Mouse (Mus musculus): ENCODE data around the gene Tbc1d20.
"Not testable (repeated sequence)": the region's sequence is repeated elsewhere in the genome, so short reads cannot be mapped to it uniquely, and the experiment has no call there.

Tbc1d20 gene

DNA sequence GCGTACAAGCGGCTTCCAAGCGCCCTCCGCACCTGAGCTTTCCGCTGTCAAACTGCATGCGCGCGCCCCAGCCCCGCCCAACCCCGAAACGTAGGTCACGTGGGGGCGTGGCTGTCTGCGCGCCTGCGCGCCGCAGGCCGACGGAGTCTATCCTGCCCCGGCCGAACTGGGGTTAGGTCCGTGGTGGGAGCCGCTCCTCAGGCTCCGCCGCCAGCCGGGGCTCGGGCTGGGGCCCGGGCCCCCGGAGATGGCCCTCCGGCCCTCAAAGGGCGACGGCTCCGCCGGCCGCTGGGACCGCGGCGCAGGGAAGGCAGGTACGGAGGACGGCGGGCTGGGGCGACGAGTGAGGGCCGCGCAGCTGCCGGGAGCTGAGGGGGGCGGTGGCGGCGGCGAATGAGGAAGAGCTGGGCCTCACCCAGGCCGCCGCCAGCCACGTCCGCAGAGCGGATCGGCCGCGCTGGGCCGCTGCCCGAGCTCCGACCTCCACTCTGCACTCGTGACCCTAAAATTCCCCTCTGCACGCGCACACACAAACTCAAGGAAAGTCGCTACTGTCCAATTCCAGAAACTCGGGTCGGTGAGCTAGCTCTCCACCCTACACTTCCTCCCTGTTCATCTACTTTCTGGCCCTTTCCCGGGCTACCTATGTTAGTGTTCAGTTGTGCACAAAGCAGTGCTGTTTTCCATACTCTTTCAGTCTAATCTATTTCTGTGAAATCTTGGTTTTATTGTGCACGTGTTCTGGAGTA lies at the start of gene Tbc1d20:
Tbc1d20 (plus strand) TSS at position 102 of the 749 bp plus-strand sequence.
- DNase-seq: peak; percentile 95

DNA sequence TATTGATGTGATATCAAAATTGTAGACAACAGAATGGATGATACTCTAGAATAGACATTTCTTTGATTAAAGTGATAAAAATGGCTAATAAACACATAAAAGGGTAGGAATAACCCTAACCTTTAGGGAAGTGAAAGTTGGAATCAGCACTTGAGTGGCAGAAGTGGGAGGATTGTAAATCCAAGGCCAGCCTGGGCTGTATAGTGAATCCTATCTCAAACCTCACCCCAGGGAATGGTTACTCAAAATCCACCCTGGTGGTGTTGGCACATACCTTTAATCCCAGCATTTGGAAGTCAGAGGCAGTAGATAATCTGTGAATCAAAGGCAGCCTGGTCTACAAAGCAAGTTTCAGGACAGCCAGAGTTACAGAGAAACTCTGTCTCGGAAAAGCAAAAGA lies 46.4 kb upstream of the Tbc1d20 start:
- no peak for DNase-seq

DNA sequence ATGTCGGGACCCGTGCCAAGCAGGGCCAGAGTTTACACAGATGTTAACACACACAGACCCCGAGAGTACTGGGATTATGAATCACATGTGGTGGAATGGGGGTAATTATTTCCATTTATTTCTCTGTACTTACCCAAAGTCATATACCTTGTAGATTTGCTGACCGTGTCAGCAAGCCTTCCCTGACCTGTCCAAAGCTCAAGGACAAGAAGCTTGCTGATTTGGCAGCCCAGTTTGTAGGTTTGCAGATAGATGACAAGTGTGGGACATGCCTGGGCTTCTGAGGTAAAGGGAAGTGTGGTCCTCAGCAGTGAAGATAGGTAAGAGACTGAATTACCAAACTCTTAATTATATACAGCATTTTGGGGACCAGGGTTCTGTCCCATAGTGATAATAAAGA lies 43.1 kb upstream of the Tbc1d20 start:
- DNase-seq: no peak

DNA sequence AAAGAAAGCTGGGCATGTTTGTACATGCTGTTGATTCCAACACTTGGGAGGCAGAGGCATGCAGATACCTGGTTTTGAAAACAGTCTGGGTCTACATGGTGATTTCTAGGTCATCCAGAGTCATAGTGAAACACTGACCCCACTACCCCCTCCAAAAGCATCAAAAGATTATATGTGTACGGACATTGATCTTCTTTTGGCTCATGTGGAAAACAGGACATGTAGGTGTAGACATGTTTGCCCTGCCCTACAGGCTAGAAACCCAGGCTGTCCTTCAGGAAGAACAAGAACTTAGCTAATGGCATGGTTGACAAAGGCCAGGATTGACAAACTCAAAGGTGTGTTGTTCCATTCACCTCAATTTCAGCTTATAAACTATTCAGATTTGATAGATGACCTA lies 33.9 kb upstream of the Tbc1d20 start:
- DNase-seq: no peak

DNA sequence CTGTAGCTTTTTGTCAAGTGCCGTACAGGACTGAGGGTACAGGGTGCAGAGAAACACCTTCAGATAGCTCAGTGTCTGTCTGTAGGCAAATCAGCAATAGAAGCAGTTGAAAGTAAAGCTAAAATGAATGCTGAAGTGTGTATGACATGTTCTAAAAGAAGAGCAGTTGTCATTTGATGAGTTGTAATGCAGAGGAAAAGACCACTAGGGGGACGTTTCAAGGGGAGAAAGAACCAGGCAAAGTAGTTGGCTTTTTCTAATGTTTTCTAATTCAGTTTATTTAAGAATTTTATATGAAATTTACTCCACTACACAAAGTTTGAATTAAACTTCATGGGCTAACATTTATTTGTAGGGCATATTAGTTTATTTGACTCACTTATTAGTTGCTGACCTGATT lies 20.0 kb upstream of the Tbc1d20 start:
- DNase-seq: no peak

DNA sequence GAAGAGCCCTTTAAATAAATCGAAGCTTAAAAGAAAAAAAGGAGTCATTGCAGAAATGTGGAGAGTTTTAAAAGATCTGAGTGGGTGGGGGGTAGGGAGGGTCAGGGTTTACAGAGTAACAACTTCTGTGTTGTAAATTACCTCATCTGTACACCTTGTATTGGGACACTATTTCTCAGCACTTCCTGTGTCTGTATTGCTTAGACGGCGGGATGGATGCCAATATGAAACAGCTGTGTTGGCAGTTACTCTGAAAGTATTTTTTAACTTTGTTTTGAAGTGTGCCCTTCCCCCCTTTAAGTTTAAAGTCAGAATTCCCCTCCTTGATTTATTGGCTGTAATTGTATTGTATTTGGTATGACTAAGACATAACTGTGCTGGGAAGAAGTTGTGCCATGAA lies 12.2 kb upstream of the Tbc1d20 start:
- peak; percentile 14 for DNase-seq

DNA sequence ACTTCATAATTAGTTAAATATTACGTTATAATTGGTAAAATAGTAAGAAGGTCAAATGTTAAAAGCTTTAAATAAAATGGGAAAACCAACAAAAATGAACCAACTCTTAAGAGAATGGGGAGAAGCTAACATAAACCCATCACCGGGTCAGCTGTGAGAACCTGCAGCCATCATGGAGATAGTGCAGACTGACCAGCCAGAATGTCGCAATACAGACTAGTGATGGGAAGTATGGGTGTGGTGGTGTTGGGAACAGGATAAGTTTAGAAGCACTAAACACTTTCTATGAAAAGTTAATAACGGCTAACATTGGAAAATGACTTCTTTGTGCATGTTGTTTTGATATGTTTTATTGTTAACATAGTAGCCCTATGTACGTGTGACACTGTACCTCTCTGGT lies 6.1 kb upstream of the Tbc1d20 start:
- no peak for DNase-seq

DNA sequence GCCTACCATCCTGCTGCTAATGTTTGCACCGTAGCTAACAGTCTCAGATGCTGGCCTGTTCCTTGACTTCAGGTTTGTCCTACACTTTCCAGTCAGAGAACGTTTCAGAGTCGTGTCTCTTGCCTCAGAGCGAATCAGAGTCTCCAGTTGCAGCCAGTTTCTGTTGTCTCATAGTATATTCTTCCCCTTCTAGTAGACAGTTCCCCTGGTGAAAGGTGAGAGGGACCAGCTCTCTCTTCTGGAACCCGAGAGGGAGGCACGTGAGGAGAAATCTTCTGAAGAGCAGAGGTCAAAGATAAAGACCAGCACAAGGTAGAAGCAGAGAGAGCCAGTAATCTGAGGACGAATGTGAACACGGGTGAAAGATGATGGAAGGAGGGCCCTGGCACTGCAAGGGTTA lies 5.6 kb upstream of the Tbc1d20 start:
- no peak for DNase-seq

DNA sequence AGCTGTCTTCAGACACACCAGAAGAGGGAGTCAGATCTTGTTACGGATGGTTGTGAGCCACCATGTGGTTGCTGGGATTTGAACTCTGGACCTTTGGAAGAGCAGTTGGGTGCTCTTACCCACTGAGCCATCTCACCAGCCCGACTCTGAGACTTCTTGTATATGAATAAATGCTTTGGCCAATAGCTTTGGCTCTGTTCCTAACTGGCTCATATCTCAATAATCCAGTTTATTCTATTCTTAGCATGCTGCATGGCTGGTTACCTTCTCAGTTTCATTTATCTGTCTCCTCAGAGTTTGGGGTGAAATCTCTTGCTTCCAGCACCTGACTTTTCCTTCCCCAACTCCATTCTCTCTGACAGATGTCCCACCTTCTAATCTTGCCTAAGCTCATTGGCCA lies 4.0 kb upstream of the Tbc1d20 start:
- not testable (repeated sequence) for DNase-seq

DNA sequence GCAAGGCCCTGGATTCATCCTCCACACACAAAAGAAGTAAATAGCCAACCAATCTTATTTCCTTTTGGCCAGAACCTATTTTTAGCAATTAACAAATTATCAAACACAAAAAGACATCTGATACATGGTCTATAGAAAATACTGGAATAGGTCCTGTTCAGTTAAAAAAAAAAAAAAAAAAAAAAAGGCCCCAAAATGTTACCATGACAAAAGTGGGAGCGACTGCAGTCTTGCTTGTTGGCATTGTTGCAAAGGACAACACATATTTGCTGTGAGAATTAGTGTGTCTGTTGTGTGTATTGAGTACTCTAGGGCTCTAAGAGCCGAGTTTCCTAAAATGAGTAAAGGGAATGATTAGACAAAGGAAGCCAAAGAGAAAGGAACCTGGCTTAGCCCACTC lies 1.2 kb upstream of the Tbc1d20 start:
- no peak for DNase-seq

DNA sequence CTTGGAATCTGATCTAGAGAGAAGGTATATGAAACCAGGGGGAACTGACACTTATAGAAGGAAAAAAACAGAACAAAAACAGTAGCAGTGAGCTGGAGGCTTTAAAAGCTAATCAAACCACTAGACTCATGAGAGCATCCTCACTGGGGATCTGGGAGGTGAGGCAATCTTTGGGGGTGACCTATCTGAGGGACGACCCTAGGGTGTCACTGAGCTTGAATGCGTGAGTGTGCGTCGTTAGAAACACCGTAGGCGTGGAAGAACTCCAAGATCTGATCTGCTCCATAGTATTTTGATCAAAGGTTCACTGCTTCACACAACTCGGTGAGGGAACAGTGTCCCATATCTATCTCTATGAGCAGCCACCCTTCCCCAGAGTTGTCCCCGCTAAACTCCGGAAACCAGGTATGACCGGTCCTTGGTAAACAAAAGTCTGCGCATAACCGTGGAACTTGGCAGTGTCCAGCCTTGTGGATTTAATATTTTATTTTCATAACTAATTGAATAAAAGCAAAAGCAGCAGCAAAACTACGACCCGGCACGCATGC lies 375 bp upstream of the Tbc1d20 start:
- DNase-seq: no peak

DNA sequence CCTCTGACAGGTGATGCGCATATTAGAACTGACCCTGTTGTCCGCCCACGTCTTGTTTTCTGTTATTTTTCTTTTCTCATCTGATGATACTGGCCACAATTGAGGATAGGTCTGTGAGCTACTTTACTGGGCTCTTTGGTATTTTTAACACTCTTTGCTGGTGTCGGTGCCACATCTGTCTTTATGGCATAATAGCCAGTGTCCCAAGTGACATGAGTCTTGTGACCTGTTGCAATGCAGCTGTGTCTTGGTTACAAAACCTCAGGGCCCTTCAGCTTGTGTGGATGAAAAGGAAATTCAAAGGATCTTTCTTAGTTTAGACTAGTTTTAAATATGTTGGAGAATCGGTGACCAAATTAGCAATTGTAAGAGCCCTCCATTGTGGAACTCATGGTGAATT lies 913 bp downstream of the Tbc1d20 start:
- no peak for DNase-seq

DNA sequence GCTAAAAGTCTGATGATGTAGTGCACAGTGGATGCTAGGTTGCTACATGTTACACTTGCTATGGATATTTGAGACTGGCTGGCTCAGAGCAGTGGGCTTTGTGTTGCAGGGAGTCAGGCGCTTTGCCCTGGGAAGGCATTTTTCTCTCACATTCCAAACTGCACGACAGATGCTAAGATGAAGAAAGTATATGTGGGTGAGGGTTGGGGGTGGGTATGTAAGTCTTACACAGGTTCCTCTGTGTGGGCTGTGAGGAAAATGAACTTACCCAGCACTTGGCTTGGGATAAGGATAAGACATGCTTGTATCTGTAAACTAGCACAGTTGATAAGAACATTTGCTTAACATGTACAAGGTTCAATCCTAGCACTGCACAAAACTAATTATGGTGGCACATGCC lies 9.2 kb downstream of the Tbc1d20 start:
- no peak for DNase-seq

DNA sequence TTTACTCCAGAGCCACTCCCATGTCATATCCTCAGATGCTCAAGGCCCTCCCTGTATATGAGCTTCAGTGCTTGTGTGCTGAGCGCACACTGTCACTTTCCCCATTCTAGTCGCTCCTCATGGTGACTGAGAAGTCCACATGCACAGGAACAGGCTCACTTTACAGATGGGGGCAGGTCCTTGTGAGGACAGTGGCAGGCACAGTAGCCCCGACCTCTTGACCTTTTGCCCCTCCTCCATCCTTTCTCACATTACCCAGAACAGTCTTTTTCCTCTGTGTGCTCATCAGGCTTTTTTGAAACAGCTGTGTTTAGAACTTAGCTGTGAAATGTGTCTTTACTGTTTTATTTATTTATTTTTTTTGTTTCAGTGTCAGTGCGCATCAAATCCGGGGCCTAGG lies 10.2 kb downstream of the Tbc1d20 start:
- no peak for DNase-seq

DNA sequence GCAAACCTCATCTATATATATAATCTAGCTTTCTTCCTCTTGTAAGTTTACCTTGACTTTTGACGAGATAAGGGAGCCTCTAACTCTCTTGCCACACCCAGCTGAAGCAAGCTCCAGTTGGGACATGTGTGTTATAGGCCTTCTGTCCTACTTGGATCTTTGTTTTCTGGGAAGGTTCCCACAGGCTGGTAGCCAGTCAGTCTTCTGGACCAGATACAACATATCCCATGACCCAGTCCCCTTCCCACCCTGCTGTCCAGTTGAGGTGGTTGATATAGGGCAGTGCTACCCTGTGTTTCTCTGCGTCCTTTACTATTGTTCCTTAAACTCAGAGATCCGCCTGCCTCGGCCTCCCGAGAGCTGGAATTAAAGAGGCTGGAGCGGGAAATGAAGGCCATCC lies 11.9 kb downstream of the Tbc1d20 start:
- DNase-seq: no peak

DNA sequence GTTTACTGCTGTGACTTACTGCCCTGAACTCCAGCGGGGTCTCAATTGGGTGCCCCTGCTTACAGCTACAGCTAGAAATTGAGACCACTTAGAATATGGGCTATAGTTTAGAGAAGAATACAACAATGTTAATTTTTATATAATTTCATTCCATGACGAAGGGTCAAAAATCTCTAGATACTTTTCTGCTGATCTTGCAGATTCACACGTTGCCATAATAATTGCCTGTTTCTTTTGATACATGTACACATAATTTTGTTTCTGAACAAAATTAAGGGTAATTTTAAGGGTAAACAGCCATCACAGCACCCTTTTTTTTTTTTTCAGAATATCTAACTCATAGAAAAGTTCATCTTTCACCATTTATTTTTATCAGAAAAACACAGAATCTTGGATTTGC lies 13.6 kb downstream of the Tbc1d20 start:
- DNase-seq: no peak

DNA sequence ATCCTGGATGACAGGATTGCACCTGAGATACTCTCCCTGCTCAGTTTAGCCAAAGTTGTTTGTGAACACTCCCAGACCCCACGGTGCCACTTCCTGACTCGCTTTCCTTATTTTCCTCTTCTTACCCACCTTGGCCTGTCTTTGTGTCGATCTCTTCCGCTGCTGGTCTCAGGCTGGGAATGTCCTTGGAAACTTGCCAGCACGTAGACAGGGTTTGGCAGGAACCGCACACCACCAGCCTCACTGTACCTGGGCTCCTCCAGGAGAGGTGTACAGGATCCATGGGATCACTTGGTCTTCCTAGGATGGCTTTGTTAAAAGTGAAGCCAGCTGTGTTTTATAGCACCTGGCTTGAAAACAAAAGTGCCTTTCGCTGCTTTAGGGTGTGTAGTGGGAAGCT lies 19.4 kb downstream of the Tbc1d20 start:
- DNase-seq: no peak

DNA sequence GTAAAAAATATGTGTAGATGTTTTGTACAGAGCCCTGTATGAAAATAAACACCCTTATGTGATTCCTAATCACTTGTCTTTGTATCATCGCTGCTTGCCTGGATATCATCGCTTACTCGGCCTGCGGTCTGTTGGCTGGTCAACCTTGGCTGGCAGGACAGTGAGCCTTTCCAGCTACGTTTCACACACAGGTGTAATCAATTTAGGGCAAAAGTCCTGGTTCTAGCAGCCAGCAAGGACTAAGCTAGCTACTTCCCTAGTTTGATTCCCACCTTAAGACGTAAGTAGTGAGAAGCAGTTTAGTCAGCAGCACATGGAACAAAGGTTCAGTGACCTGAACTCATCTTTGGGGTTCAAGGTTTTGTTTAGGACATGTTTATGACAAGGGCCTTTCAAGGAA lies 20.3 kb downstream of the Tbc1d20 start:
- no peak for DNase-seq

DNA sequence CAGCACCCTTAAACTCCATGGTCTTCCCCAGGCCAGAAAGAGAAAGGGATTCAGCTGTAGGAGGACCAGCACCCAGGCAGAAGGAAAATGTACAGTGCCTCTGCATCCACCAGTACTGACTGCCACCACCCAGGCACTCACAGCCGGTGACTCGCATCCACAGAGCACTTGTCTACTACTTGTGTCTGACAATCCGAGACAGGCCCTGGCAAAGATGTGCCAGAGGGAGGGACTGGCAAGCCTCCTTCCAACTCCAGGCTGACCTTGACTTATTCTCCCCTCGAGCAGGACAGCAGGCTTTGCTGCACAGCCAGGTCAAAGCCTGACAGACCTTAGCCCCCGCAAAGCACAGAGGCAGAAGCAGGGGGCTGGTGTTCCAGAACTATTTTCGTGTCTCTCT lies 23.4 kb downstream of the Tbc1d20 start:
- DNase-seq: no peak

DNA sequence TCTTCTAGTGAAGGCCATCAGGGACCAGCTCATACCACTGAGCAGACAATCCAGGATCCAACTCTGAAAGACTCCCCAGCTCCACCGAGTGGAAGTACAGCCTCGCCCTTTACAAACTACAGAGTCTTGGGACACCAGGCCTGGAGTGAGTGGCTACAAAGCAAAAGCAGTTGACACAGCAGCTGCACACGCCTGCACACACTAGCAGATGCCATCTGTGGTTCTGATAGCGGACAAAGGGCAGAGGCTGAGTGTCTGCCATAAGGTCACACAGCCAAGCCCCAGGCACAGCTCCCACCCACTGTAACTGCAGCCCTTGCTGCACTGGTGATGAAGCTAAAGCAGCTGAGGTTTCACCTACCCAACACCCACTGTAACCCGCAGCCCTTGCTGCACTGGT lies 27.9 kb downstream of the Tbc1d20 start:
- no peak for DNase-seq

DNA sequence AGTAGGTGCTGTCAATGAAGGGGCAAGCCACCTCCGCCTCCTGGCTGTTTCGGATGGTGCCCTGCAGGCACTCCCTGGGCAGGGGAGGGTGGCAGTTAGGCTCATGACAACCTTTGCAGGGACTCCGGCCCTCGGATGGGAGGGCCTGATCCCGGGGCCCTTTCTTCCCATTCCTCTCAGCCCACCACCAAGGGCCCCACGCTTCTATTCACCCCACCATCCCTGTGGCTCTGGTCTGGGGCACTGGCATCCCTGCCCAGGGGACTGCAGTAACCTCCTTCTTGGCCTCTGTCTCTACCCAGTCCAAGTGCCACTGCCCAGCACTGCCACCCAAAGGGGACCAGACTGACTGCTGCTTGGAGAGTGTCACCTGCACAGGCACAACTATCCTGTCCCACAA lies 28.6 kb downstream of the Tbc1d20 start:
- DNase-seq: no peak

DNA sequence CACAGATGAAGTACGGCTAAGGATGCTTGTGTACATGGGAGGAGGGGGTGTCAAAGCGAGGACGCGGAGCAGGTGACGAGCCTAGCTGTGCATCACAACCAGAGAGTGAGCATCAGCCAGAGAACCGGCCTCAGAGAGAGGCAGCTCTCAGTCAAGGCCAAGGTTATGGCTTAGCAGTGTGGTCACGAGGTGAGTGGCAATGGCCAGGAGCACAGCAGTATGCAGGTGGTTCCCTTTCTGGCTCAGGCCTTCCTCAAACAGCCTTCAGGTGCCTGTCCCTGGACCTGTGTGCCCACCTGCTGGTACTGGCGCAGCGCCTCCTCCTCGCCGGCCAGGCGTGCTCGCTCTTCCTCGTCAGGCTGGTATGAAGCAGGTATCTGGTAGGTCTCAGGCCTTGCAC lies 30.3 kb downstream of the Tbc1d20 start:
- DNase-seq: no peak

DNA sequence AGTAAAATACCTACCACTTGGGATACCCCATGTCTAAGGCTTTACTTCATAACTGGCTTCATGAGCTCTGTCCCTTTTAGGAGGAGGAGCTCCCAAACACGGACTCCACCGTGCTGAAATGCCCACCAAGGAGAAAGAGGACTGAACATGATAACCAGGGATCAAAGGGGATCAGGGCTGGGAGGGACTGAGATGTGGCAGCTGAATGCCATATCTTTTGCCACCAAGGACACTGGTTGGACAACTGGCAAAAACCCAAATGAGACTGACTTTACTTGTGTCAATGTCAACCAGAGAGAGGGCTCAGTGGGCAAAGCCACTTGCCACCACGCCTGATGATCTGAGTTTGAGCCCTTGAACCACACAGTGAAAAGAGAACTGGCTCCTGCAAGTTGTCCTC lies 31.2 kb downstream of the Tbc1d20 start:
- DNase-seq: no peak

DNA sequence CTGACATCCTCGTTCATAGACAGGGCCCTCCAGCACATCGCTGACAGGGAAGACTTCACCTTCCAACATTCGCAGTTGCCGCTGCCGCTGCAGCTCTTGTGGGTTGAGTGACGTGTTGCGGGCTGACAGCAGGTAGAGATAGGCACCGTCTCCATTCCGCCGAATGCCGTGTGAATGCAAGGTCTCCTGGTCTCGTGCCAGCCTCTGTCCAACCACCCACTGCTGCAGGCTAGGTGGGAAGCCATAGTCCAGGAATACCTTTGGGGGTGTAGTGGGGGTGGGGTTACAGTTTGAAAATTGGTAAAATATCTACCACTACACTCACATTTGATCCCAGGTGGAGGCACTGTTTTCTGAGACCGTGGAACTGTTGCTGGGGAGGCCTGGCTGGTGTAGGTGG lies 32.5 kb downstream of the Tbc1d20 start:
- no peak for DNase-seq

DNA sequence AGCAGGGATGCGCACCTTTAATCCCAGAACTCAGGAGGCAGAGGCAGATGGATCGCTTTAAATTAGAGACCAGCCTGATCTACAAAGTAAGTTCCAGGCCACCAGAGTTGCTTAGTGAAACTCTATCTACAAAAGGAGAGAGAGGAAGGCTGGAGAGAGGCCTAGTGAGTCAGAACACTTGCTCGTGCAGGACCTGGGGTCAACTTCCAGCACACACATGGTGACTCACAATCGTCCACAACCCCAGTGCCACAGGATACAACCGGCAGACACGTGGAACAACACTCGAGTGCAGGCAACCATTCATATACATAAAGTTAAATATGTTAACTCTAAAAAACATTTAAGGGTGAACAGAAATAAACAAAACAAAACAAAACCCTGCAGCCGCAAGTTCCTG lies 33.0 kb downstream of the Tbc1d20 start:
- DNase-seq: no peak
